Mouse (Mus musculus) megakaryocyte, embryonic 14.5 days (primary cell): ENCODE measurements at regions not wholly inside any gene's neighbourhood (a gene's known extent, or its start where the extent isn't known, plus 50 kb on each side); places are given as distances from the start of the nearest gene placed in this dataset.
A peak's percentile ranks its signal among the peaks of the same experiment; 100 is the strongest.

Experiments used
- H3K27me3 ChIP-seq: replicated peaks from 2 replicates; pipeline ENCODE3; 2012; ENCODE audit warnings: inconsistent platforms
- H3K36me3 ChIP-seq: replicated peaks from 2 replicates; pipeline ENCODE3; 2012; ENCODE audit warnings: low read length, inconsistent platforms, mixed read lengths
- H3K4me1 ChIP-seq: 2 replicates; pipeline ENCODE4 v1.6.1; 2012; ENCODE audit warnings: inconsistent platforms
- H3K4me3 ChIP-seq: replicated peaks from 2 replicates; pipeline ENCODE3; 2012; ENCODE audit warnings: moderate library complexity, mild to moderate bottlenecking, inconsistent platforms
- H3K9me3 ChIP-seq: 2 replicates; pipeline ENCODE4 v1.6.1; 2012; ENCODE audit warnings: inconsistent platforms
- FLI1 ChIP-seq: IDR thresholded peaks from 2 replicates; pipeline ENCODE4 v1.6.1; 2012; ENCODE audit warnings: low read length, inconsistent platforms, mixed read lengths
- GATA1 ChIP-seq: IDR thresholded peaks from 3 replicates; pipeline ENCODE4 v1.6.1; 2012; ENCODE audit warnings: mixed read lengths, low read length, inconsistent platforms, borderline replicate concordance

GRCm38 (mm10) chr5:112634701-112635100 lies 57.7 kb upstream of the Sez6l start:
- no peak for TF ChIP-seq GATA1
- TF ChIP-seq FLI1: no peak
- H3K9me3 ChIP-seq: peaks cover 26% of the 10 kb centered on the region
- no peaks in the 10 kb centered on the region for H3K4me1 ChIP-seq
- no peaks in the 10 kb centered on the region for H3K36me3 ChIP-seq
- H3K27me3 ChIP-seq: peaks cover 19% of the 10 kb centered on the region
- no peak overlapping the region for H3K4me3 ChIP-seq

- Histone ChIP-seq H3K4me1 (no peaks in the 10 kb centered on the region; the same call in 1 of the 2 replicates), H3K4me3 (no peak overlapping the region), H3K9me3 (peaks cover 24% of the 10 kb centered on the region), H3K36me3 (no peaks in the 10 kb centered on the region), H3K27me3 (peaks cover 29% of the 10 kb centered on the region)
- no peak for TF ChIP-seq GATA1
- no peak for TF ChIP-seq FLI1
Measured at GRCm38 (mm10) chr5:112631766-112632165, 54.8 kb upstream of the Sez6l start.

- TF ChIP-seq GATA1: no peak
- no peak for TF ChIP-seq FLI1
- Histone ChIP-seq H3K9me3 (peaks cover 17% of the 10 kb centered on the region), H3K27me3 (peaks cover 30% of the 10 kb centered on the region)
Measured at GRCm38 (mm10) chr5:112629656-112630055, 52.7 kb upstream of the Sez6l start.

GRCm38 (mm10) chr5:112628073-112628790 lies 51.2 kb upstream of the Sez6l start:
- H3K36me3 ChIP-seq: no peaks in the 10 kb centered on the region
- peaks cover 32% of the 10 kb centered on the region for H3K27me3 ChIP-seq
- H3K4me3 ChIP-seq: no peak overlapping the region
- TF ChIP-seq FLI1: no peak
- TF ChIP-seq GATA1: no peak
- H3K9me3 ChIP-seq: peaks cover 15% of the 10 kb centered on the region
- H3K4me1 ChIP-seq: no peaks in the 10 kb centered on the region; the same call in 1 of the 2 replicates

More at GRCm38 (mm10) chr5:112629656-112630055, 52.7 kb upstream of the Sez6l start:
- Histone ChIP-seq H3K4me3 (no peak overlapping the region), H3K4me1 (no peaks in the 10 kb centered on the region; the same call in 1 of the 2 replicates), H3K36me3 (no peaks in the 10 kb centered on the region)

GRCm38 (mm10) chr5:112627305-112627704 lies 50.3 kb upstream of the Sez6l start:
- Histone ChIP-seq H3K4me3 (peak overlapping the region; percentile 64), H3K4me1 (no peaks in the 10 kb centered on the region; the same call in 1 of the 2 replicates), H3K27me3 (peaks cover 26% of the 10 kb centered on the region), H3K9me3 (peaks cover 15% of the 10 kb centered on the region), H3K36me3 (no peaks in the 10 kb centered on the region)
- no peak for TF ChIP-seq FLI1
- TF ChIP-seq GATA1: no peak
